Mouse (Mus musculus) E14TG2a.4 (cell line): Measurements from ENCODE around the gene Egfl8.

Experiments used
- CTCF ChIP-seq: conservative IDR thresholded peaks from 2 replicates; pipeline ENCODE4 v1.5.1; 2014; ENCODE audit warnings: low read length
- POU5F1 ChIP-seq: IDR thresholded peaks from 2 replicates; pipeline ENCODE4 v1.6.1; 2014; ENCODE audit warnings: low read length, borderline replicate concordance

- TF ChIP-seq CTCF (no peak), POU5F1 (no peak)
Observed at GRCm38 (mm10) chr17:34599891-34600290, 15.9 kb downstream of the Egfl8 start.
